Mouse (Mus musculus) limb, embryonic 11.5 days (tissue): ENCODE results near the gene Opcml. TPM values are rescaled to one million over a fixed set of nuclear protein-coding genes. Genes with fewer than 3 reads are reported as not detected.

Experiments used
- ATAC-seq: fragments of 200-750 bp; cut with Nextera tagmentation; 2 replicates; pipeline ENCODE4 v1.8.0; 2017; ENCODE audit warnings: low read depth; ENCODE audit not compliant: insufficient number of reproducible peaks, low FRiP score, low TSS enrichment
- DNase-seq: peaks from one replicate; pipeline ENCODE4 v3.0.0-alpha.2; 2015; ENCODE audit warnings: low spot score
- H3K27ac ChIP-seq: fragments of 300-500 bp; sonication (generic); replicated peaks from 2 replicates; pipeline ENCODE4 v1.5.1; 2014; ENCODE audit warnings: low read depth, mild to moderate bottlenecking, low read length
- H3K27me3 ChIP-seq: fragments of 300-500 bp; sonication (generic); 2 replicates; pipeline ENCODE4 v1.6.1; 2014; ENCODE audit warnings: mild to moderate bottlenecking, low read length, mixed read lengths; ENCODE audit not compliant: control insufficient read depth, insufficient read depth
- H3K36me3 ChIP-seq: fragments of 300-500 bp; sonication (generic); 2 replicates; pipeline ENCODE4 v1.6.1; 2014; ENCODE audit warnings: mild to moderate bottlenecking, low read length, moderate library complexity, mixed read lengths; ENCODE audit not compliant: control insufficient read depth, insufficient read depth
- H3K4me1 ChIP-seq: fragments of 300-500 bp; sonication (generic); 2 replicates; pipeline ENCODE4 v1.6.1; 2014; ENCODE audit warnings: low read length, mixed read lengths; ENCODE audit not compliant: control insufficient read depth, insufficient read depth
- H3K4me2 ChIP-seq: fragments of 300-500 bp; sonication (generic); 2 replicates; pipeline ENCODE4 v1.6.1; 2014; ENCODE audit warnings: low read depth, mild to moderate bottlenecking, moderate library complexity; ENCODE audit not compliant: severe bottlenecking
- H3K4me3 ChIP-seq: fragments of 300-500 bp; sonication (generic); 2 replicates; pipeline ENCODE4 v1.5.1; 2014; ENCODE audit warnings: low read depth, low read length
- H3K9ac ChIP-seq: fragments of 300-500 bp; sonication (generic); 2 replicates; pipeline ENCODE4 v1.6.1; 2014; ENCODE audit warnings: mild to moderate bottlenecking, low read length
- H3K9me3 ChIP-seq: fragments of 300-500 bp; sonication (generic); 2 replicates; pipeline ENCODE4 v1.6.1; 2016; ENCODE audit warnings: low read length; ENCODE audit not compliant: control insufficient read depth
- WGBS: fragments of 180-500 bp; shearing (Covaris S2); extraction: QIAGEN DNeasy Blood & Tissue Kit; methylation state at CpG from one replicate; pipeline ENCODE4 v1.1.7; 2014; 5-methylcytosine and 5-hydroxymethylcytosine counted together
- polyA plus RNA-seq: library from polyadenylated mRNA; unstranded; fragments of >200 nt; fragmentation: Nextera tagmentation; extraction: Ambion mirVana; gene quantifications from 2 replicates; pipeline ENCODE4 v1.2.1, GENCODE M21; 2014

Opcml gene
- polyA plus RNA-seq, 1 experiment from 2014 or later = 0.20 TPM

- ATAC-seq (no peak), DNase-seq (no peak)
- Histone ChIP-seq H3K9ac (no peak overlapping the region), H3K27ac (no peak overlapping the region), H3K4me1 (no peaks in the 10 kb centered on the region), H3K27me3 (no peaks in the 10 kb centered on the region), H3K4me2 (no peak overlapping the region), H3K36me3 (no peaks in the 10 kb centered on the region), H3K4me3 (no peak overlapping the region), H3K9me3 (no peaks in the 10 kb centered on the region)
- WGBS = 77% methylated on average over 1 of the region's 1 CpGs
Measured at GRCm38 (mm10) chr9:28319802-28320201, 529.2 kb downstream of the Opcml start.

DNA sequence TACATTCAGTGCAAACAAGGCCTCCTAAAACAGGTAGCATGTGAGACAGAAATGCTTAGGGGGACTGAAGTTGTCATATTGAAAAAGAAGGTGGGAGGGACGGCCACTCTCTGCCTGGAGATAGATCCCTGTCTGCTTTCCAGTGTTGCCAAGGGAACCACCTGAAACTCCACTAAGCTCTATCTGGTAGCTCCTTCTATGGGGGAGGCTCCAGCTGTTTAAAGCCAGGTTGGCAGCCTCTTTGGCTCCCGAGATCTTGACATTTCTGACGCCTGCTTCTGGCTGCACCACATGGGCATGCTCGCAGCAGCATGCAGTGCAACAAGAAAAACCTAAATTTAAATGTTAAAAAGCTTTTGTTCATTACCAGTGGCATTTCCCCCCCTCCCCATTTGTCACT lies 537.4 kb downstream of the Opcml start:
- DNase-seq = no peak

GRCm38 (mm10) chr9:28328434-28328833 lies 537.9 kb downstream of the Opcml start:
- Histone ChIP-seq H3K27me3 (no peaks in the 10 kb centered on the region), H3K9me3 (no peaks in the 10 kb centered on the region), H3K4me3 (no peak overlapping the region), H3K36me3 (no peaks in the 10 kb centered on the region), H3K4me1 (no peaks in the 10 kb centered on the region), H3K27ac (no peak overlapping the region), H3K4me2 (no peak overlapping the region), H3K9ac (no peak overlapping the region)
- no peak for ATAC-seq
- DNase-seq = no peak
- WGBS = 84% methylated on average over 2 of the region's 2 CpGs

More for the DNA sequence above, 537.4 kb downstream of the Opcml start:
- ATAC-seq = no peak
- H3K9ac ChIP-seq = no peak overlapping the region
- H3K9me3 ChIP-seq = no peaks in the 10 kb centered on the region
- H3K27ac ChIP-seq = no peak overlapping the region
- H3K4me1 ChIP-seq = no peaks in the 10 kb centered on the region
- H3K36me3 ChIP-seq = no peaks in the 10 kb centered on the region
- no peaks in the 10 kb centered on the region for H3K27me3 ChIP-seq
- 37% methylated on average over 4 of the region's 4 CpGs for WGBS
- no peak overlapping the region for H3K4me3 ChIP-seq
- H3K4me2 ChIP-seq = no peak overlapping the region

GRCm38 (mm10) chr9:28329477-28329876 lies 538.9 kb downstream of the Opcml start:
- Histone ChIP-seq H3K27me3 (no peaks in the 10 kb centered on the region), H3K9me3 (no peaks in the 10 kb centered on the region), H3K27ac (no peak overlapping the region), H3K9ac (no peak overlapping the region), H3K36me3 (no peaks in the 10 kb centered on the region), H3K4me1 (no peaks in the 10 kb centered on the region), H3K4me2 (no peak overlapping the region), H3K4me3 (no peak overlapping the region)
- ATAC-seq (no peak), DNase-seq (no peak)

GRCm38 (mm10) chr9:28336511-28337208 lies 546.1 kb downstream of the Opcml start:
- Histone ChIP-seq H3K4me2 (no peak overlapping the region), H3K27ac (no peak overlapping the region), H3K4me1 (no peaks in the 10 kb centered on the region), H3K9ac (no peak overlapping the region), H3K4me3 (no peak overlapping the region), H3K9me3 (no peaks in the 10 kb centered on the region), H3K36me3 (no peaks in the 10 kb centered on the region), H3K27me3 (no peaks in the 10 kb centered on the region)
- 38% methylated on average over 10 of the region's 10 CpGs for WGBS
- ATAC-seq (no peak), DNase-seq (no peak)

GRCm38 (mm10) chr9:28337837-28338236 lies 547.3 kb downstream of the Opcml start:
- WGBS = 62% methylated on average over 2 of the region's 2 CpGs
- H3K4me2 ChIP-seq = no peak overlapping the region

GRCm38 (mm10) chr9:28354978-28355377 lies 564.4 kb downstream of the Opcml start:
- Histone ChIP-seq H3K27ac (no peak overlapping the region), H3K4me1 (no peaks in the 10 kb centered on the region), H3K4me2 (no peak overlapping the region), H3K4me3 (no peak overlapping the region), H3K27me3 (no peaks in the 10 kb centered on the region), H3K9ac (no peak overlapping the region), H3K9me3 (no peaks in the 10 kb centered on the region), H3K36me3 (no peaks in the 10 kb centered on the region)
- ATAC-seq = no peak
- no peak for DNase-seq

More at GRCm38 (mm10) chr9:28337837-28338236, 547.3 kb downstream of the Opcml start:
- H3K9me3 ChIP-seq = no peaks in the 10 kb centered on the region
- ATAC-seq (no peak), DNase-seq (no peak)
- H3K36me3 ChIP-seq = no peaks in the 10 kb centered on the region
- no peak overlapping the region for H3K27ac ChIP-seq
- H3K4me1 ChIP-seq = no peaks in the 10 kb centered on the region
- H3K9ac ChIP-seq = no peak overlapping the region
- no peak overlapping the region for H3K4me3 ChIP-seq
- no peaks in the 10 kb centered on the region for H3K27me3 ChIP-seq

GRCm38 (mm10) chr9:28357946-28358345 lies 567.4 kb downstream of the Opcml start:
- Histone ChIP-seq H3K27me3 (no peaks in the 10 kb centered on the region), H3K36me3 (no peaks in the 10 kb centered on the region), H3K9ac (no peak overlapping the region), H3K4me2 (no peak overlapping the region), H3K4me1 (no peaks in the 10 kb centered on the region), H3K4me3 (no peak overlapping the region), H3K9me3 (no peaks in the 10 kb centered on the region), H3K27ac (no peak overlapping the region)
- 75% methylated on average over 3 of the region's 3 CpGs for WGBS
- ATAC-seq = no peak
- no peak for DNase-seq

DNA sequence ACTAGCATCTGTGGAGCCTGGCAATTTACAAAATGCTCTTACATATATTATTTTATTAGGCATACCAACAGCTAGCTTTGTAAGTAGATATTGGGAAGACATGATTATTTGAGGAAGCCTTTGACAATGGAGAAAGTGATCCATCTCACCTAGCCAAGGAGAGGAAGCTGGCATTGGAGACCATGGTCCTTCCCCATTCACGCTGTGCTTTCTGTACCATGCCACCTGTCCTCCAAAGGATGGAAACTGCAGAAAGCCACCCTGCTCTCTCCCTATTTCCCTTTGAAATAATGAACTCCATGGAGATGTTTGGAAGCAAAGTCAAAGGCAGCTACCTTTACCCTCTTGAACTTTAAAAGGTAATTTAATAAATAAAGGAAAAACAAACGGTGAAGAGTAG lies 570.1 kb downstream of the Opcml start:
- Histone ChIP-seq H3K27ac (no peak overlapping the region), H3K27me3 (no peaks in the 10 kb centered on the region), H3K36me3 (no peaks in the 10 kb centered on the region), H3K4me3 (no peak overlapping the region), H3K9me3 (no peaks in the 10 kb centered on the region), H3K4me1 (no peaks in the 10 kb centered on the region), H3K4me2 (no peak overlapping the region), H3K9ac (no peak overlapping the region)
- 77% methylated on average over 2 of the region's 2 CpGs for WGBS
- no peak for DNase-seq
- ATAC-seq = no peak
